Mouse (Mus musculus): Measurements from ENCODE around the gene Glrp1.

DNA sequence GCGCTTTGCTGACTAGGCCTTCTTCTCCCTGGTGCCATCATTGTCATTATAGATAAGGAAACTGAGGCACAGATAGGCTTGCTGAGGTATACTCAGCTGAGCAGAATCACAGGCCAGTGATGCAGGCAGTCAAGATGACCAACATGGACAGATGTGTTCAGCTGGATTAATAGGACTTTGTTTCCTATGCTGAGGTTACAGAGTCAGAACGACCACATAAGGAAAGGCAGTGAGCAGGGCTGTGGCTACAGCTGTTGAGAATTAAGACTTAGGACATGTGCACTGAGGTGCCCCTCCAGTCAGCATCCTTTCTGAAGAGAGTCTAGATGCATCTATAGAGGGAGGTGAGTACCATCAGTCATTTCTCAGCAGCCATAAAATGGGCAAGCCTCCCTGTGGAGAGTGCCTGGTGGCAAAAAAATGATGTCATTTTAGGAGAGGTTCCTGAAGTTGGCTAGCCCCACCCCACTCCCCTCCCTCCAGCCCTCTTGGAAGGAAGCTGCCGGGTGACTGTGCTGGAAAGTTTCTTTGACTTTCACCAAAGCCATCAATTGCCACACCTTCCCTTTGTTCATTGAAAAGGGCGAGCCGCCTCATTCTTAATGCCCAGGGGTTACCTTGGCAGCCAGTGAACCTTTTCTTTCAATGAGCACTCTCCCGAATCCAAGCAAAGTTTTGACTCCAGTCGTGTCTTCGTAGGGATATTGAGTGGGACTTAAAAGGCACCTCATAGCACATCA is 43.4 kb downstream of the Glrp1 start:
- TF ChIP-seq POLR2A (IDR thresholded peaks at IDR 0.05; ENCODE audit: borderline replicate concordance, low read depth, low read length) (no peak), CTCF (IDR thresholded peaks at IDR 0.05; ENCODE audit: low read depth, low read length) (no peak)

Measured in bone marrow macrophage, adult 2 months (primary cell).